Mouse (Mus musculus): ENCODE data around the gene Meis1. TPM values are rescaled to one million over a fixed set of nuclear protein-coding genes. Genes with fewer than 3 reads are reported as not detected.
A peak's percentile ranks its signal among the peaks of the same experiment; 100 is the strongest.

The Meis1 gene
- polyA plus RNA-seq, 1 experiment from 2014 or later = 39.6 TPM

DNA sequence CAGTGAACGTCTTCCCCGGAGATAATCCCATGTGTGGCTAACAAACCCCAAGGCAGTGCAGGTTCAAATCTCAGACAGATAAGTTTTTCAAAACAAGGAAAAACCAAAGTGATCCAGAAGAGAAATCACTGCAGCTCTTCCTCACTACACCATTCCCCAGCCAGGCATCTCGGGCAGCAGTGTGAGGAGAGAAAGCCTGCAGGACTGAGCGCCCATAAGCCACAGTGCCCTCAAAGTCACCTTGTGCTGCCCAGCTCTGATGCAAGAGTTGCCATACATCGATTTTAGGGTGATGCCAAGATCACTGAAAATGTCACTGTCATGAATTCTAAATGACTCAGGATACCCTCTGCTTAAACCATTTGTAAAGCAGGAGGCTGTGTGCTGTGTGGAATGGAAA, 15.7 kb downstream of the Meis1 start:
- H3K4me1 ChIP-seq (ENCODE audit: insufficient read depth, low read depth, low read length) = no peaks in the 10 kb centered on the region
- H3K27me3 ChIP-seq (replicated peaks; ENCODE audit: insufficient read depth, low read length) = no peaks in the 10 kb centered on the region
- DNase-seq (ENCODE audit: low spot score) (no peak), ATAC-seq (no peak)
- H3K36me3 ChIP-seq (ENCODE audit: insufficient read depth, low read length) = no peaks in the 10 kb centered on the region
- H3K27ac ChIP-seq (ENCODE audit: low read length) = no peak overlapping the region
- H3K4me2 ChIP-seq (replicated peaks; ENCODE audit: low read depth, low read length) = no peak overlapping the region
- no peak overlapping the region for H3K4me3 ChIP-seq (ENCODE audit: low read depth, low read length)
- TF ChIP-seq CTCF (IDR thresholded peaks at IDR 0.05) (no peak), EP300 (IDR thresholded peaks at IDR 0.05) (no peak)
- H3K9me3 ChIP-seq (ENCODE audit: low read length) = no peaks in the 10 kb centered on the region
- WGBS = 73% methylated on average over 5 of the region's 5 CpGs
- no peak overlapping the region for H3K9ac ChIP-seq (replicated peaks; ENCODE audit: low read depth)

DNA sequence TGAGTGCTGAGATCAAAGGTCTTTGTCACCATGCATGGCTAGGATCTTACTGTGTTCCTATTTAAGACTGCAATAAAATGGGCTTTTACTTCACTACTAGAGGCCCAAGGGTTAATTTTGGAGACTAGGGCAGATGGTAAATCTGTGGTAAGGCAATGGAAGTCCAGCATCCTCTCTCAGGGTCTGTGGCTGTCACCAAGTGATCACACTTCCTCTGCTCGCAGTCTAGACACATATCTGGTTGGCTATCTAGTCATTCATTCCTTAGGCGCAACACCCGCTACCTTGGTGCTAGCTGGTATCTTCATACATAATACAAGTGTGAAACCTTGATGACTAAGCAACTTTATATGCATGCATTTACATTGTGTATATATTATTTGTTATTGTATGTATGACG, 22.0 kb downstream of the Meis1 start:
- no peak for TF ChIP-seq CTCF (IDR thresholded peaks at IDR 0.05)
- no peak for TF ChIP-seq EP300 (IDR thresholded peaks at IDR 0.05)
- no peak for DNase-seq (ENCODE audit: low spot score)
- H3K36me3 ChIP-seq (ENCODE audit: insufficient read depth, low read length) = no peaks in the 10 kb centered on the region

DNA sequence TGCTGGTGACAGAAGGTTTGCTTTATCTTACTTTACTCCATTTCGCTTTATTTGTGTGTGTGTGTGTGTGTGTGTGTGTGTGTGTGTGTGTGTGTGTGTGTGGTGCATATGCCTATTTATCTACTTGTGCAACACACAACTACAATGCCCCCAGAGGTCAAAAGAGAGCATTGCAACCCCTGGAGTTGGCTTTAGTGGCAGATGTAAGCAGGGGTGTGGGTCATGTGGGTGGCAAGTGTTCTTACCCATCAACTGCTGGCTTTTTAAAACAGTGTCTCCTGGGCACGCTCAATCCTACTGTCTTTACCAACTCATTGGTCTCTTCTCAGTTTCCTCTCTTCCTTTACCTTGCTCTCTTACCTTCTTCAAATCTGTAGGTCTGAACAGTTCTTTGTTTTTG, 22.5 kb downstream of the Meis1 start:
- peak; percentile 39 for TF ChIP-seq CTCF (IDR thresholded peaks at IDR 0.05)
- TF ChIP-seq EP300 (IDR thresholded peaks at IDR 0.05) = no peak
- DNase-seq (ENCODE audit: low spot score) (no peak), ATAC-seq (no peak)
- Histone ChIP-seq H3K9ac (replicated peaks; ENCODE audit: low read depth) (no peak overlapping the region), H3K36me3 (ENCODE audit: insufficient read depth, low read length) (no peaks in the 10 kb centered on the region), H3K27me3 (replicated peaks; ENCODE audit: insufficient read depth, low read length) (no peaks in the 10 kb centered on the region), H3K4me2 (replicated peaks; ENCODE audit: low read depth, low read length) (no peak overlapping the region), H3K27ac (ENCODE audit: low read length) (no peak overlapping the region), H3K4me3 (ENCODE audit: low read depth, low read length) (no peak overlapping the region), H3K9me3 (ENCODE audit: low read length) (no peaks in the 10 kb centered on the region), H3K4me1 (ENCODE audit: insufficient read depth, low read depth, low read length) (no peaks in the 10 kb centered on the region)
- WGBS = 100% methylated on average over 2 of the region's 2 CpGs

More for the DNA sequence above, 22.0 kb downstream of the Meis1 start:
- Histone ChIP-seq H3K9ac (replicated peaks; ENCODE audit: low read depth) (no peak overlapping the region), H3K4me2 (replicated peaks; ENCODE audit: low read depth, low read length) (no peak overlapping the region), H3K27ac (ENCODE audit: low read length) (no peak overlapping the region), H3K9me3 (ENCODE audit: low read length) (no peaks in the 10 kb centered on the region), H3K4me1 (ENCODE audit: insufficient read depth, low read depth, low read length) (no peaks in the 10 kb centered on the region), H3K4me3 (ENCODE audit: low read depth, low read length) (no peak overlapping the region), H3K27me3 (replicated peaks; ENCODE audit: insufficient read depth, low read length) (no peaks in the 10 kb centered on the region)
- 92% methylated on average over 4 of the region's 4 CpGs for WGBS
- no peak for ATAC-seq

GRCm38 (mm10) chr11:18992796-18993195, 26.0 kb downstream of the Meis1 start:
- H3K9ac ChIP-seq (replicated peaks; ENCODE audit: low read depth) = no peak overlapping the region
- no peak overlapping the region for H3K4me2 ChIP-seq (replicated peaks; ENCODE audit: low read depth, low read length)
- H3K27me3 ChIP-seq (replicated peaks; ENCODE audit: insufficient read depth, low read length) = no peaks in the 10 kb centered on the region
- H3K4me3 ChIP-seq (ENCODE audit: low read depth, low read length) = no peak overlapping the region
- H3K27ac ChIP-seq (ENCODE audit: low read length) = no peak overlapping the region
- no peaks in the 10 kb centered on the region for H3K9me3 ChIP-seq (ENCODE audit: low read length)
- H3K36me3 ChIP-seq (ENCODE audit: insufficient read depth, low read length) = peaks cover 5% of the 10 kb centered on the region; the same call in 1 of the 2 replicates
- ATAC-seq (no peak), DNase-seq (ENCODE audit: low spot score) (no peak)
- WGBS = 80% methylated on average over 6 of the region's 6 CpGs
- TF ChIP-seq CTCF (IDR thresholded peaks at IDR 0.05) (no peak), EP300 (IDR thresholded peaks at IDR 0.05) (no peak)
- H3K4me1 ChIP-seq (ENCODE audit: insufficient read depth, low read depth, low read length) = no peaks in the 10 kb centered on the region

GRCm38 (mm10) chr11:18990244-18990677, 28.5 kb downstream of the Meis1 start:
- ATAC-seq (no peak), DNase-seq (ENCODE audit: low spot score) (no peak)
- Histone ChIP-seq H3K9me3 (ENCODE audit: low read length) (no peaks in the 10 kb centered on the region), H3K4me2 (replicated peaks; ENCODE audit: low read depth, low read length) (no peak overlapping the region), H3K9ac (replicated peaks; ENCODE audit: low read depth) (no peak overlapping the region), H3K27ac (ENCODE audit: low read length) (no peak overlapping the region), H3K4me1 (ENCODE audit: insufficient read depth, low read depth, low read length) (no peaks in the 10 kb centered on the region), H3K27me3 (replicated peaks; ENCODE audit: insufficient read depth, low read length) (no peaks in the 10 kb centered on the region), H3K4me3 (ENCODE audit: low read depth, low read length) (no peak overlapping the region), H3K36me3 (ENCODE audit: insufficient read depth, low read length) (peaks cover 5% of the 10 kb centered on the region; the same call in 1 of the 2 replicates)
- 83% methylated on average over 6 of the region's 6 CpGs for WGBS
- TF ChIP-seq EP300 (IDR thresholded peaks at IDR 0.05) (no peak), CTCF (IDR thresholded peaks at IDR 0.05) (no peak)

GRCm38 (mm10) chr11:18989669-18990243, 29.0 kb downstream of the Meis1 start:
- H3K4me2 ChIP-seq (replicated peaks; ENCODE audit: low read depth, low read length) = no peak overlapping the region
- no peak overlapping the region for H3K27ac ChIP-seq (ENCODE audit: low read length)
- WGBS = 71% methylated on average over 6 of the region's 6 CpGs
- DNase-seq (ENCODE audit: low spot score) = no peak
- no peaks in the 10 kb centered on the region for H3K9me3 ChIP-seq (ENCODE audit: low read length)
- TF ChIP-seq CTCF (IDR thresholded peaks at IDR 0.05) (no peak), EP300 (IDR thresholded peaks at IDR 0.05) (no peak)
- H3K27me3 ChIP-seq (replicated peaks; ENCODE audit: insufficient read depth, low read length) = no peaks in the 10 kb centered on the region
- H3K4me3 ChIP-seq (ENCODE audit: low read depth, low read length) = no peak overlapping the region
- no peak for ATAC-seq
- no peaks in the 10 kb centered on the region for H3K4me1 ChIP-seq (ENCODE audit: insufficient read depth, low read depth, low read length)
- H3K9ac ChIP-seq (replicated peaks; ENCODE audit: low read depth) = no peak overlapping the region
- H3K36me3 ChIP-seq (ENCODE audit: insufficient read depth, low read length) = peaks cover 5% of the 10 kb centered on the region; the same call in 1 of the 2 replicates

All from lung, postnatal 0 days (tissue).